Mouse (Mus musculus): ENCODE data around the gene Rpgrip1l.

DNA sequence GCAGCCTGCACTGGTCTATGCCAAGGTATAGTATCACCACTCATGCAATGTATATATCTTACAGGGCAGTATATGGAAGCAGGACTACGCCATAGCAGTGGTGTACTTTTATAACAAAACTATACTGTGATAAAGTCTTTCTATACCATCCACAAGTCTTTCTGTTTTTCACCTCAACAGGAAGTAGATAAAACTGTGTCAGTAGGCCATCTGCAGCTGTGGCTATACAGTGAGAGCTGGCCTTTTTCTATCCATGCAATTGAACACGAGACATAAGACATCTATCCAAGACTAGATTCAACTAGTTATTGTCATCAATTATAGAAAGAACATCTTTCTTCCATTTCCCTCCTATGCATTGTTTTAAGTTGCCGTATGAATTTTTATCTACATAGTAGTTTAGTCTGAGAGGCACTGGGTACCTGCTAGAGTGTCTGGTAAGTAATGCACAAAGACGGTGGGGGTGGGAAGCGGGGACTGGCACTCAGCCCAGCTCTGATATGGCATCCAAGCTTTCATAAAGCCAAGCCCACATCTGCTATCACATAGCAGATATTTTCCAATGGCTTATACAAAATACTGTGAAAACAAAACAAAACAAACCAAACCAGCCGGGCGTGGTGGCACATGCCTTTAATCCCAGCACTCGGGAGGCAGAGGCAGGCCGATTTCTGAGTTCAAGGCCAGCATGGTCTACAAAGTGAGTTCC, 63.1 kb downstream of the Rpgrip1l start:
- TF ChIP-seq CTCF (IDR thresholded peaks at IDR 0.05; ENCODE audit: borderline replicate concordance, insufficient read depth, low read depth, low read length), result no peak
- TF ChIP-seq POLR2A (IDR thresholded peaks at IDR 0.05; ENCODE audit: borderline replicate concordance, insufficient read depth, low read length), result no peak

All from cerebellum, adult 2 months (tissue).